Mouse (Mus musculus) monocyte, adult 2 months (primary cell): ENCODE data around the gene Abi1.
A peak's percentile ranks its signal among the peaks of the same experiment; 100 is the strongest.
"Not testable (repeated sequence)": the region's sequence is repeated elsewhere in the genome, so short reads cannot be mapped to it uniquely, and the experiment has no call there.

ENCODE experiments used
- DNase-seq, 2 experiments: peaks; one replicate each; pipeline ENCODE4 v3.0.0; 2022; ENCODE audit warnings: low spot score in 2 of 2, low read depth in 1 of 2

Gene Abi1

DNA sequence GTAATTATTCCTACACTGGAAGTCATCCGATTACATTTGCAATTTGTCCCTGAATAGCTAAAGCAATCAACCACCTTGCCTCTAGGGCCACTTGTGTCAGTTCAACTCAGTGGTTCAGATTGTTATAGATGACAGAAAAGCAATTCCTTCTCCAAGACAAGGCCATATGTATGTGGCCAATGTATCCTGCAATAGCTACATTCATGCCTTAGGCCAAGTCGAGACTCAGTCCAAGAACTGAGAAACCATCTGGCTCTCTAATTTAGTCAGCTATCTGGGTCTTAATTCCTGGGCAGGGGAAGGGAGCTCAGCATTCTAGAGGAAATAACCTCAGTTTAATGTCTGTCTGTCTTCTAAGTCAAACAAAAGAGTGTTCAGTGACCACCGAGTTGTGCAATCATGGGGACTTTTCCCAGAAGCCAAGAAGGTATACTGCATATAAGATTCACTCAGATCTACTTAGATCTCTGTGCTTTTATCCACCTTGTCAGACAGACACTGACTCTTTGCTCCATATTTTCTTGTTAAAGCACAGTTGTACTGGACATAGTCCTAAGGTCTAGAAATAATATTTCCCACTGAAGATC lies 62.6 kb downstream of the Abi1 start:
- no peak for DNase-seq

DNA sequence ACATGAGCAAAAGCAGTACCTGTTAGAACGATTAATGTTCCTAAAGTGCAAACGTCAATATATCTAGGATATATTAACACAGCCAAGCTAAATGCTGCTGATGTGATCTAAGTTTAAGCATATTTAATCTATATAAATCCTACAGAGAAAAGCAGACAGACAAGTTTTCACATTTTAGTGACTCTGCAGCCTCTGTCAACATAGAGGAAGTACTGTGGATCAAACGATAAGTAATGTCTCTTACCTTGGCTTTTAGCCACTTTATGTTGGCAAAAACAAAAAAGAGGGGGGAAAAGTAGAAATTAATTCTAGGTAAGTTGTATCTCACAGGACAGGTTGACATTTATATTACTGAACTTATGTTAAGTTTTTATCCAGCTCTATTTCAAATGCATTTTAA lies 77.1 kb downstream of the Abi1 start:
- no peak for DNase-seq

DNA sequence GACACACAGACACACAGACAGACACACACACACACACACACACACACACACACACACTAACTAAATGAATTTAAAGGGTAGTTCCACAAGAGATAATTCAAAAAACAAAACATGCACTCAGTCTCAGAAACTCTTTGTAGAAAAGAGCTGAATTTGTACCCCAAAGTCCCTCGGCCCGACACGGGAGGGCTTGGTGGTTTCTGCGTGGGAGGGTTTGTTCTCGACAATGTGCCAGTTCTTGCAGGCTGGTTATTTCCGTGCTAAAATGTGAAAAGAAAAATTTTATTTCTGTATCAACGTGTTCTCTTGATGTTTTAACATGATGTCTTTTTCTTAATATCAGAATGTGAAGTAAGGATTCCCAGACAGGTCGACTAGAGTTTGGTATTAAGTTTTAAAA lies 77.8 kb downstream of the Abi1 start:
- DNase-seq = no peak

DNA sequence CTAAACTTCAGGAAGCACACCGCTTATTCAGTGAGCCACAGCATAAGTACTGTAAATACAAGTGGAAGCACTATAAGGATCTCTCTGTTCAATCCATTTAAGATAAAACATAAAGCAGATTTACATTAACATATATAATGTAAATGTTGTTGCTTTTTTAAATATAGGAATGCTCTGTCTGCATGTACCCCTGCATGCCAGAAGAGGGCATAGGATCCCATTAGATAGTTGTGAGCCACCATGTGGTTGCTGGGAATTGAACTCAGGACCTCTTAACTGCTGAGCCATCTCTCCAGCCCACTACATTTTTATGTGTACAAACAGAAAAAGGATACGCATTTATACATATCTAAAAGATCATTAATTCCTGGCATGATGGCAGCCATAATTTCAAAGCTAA lies 78.4 kb downstream of the Abi1 start:
- DNase-seq = no peak

DNA sequence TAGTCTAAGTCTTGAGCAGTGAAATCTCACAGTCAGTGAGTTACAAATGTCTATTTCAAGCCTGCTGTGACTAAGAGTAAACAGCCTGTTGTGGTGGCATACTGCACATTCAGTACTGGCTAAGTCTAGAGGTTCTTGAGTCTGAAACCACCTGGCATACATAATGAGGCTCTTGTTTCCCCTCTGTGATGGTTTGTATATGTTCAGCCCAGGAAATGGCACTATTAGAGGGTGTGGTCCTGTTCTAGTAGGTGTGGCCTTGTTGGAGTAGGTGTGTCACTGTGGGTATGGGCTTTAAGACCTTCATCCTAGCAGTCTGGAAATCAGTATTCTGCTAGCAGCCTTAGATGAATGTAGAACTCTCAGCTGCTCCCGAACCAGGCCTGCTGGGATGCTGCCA lies 82.6 kb downstream of the Abi1 start:
- DNase-seq = no peak

DNA sequence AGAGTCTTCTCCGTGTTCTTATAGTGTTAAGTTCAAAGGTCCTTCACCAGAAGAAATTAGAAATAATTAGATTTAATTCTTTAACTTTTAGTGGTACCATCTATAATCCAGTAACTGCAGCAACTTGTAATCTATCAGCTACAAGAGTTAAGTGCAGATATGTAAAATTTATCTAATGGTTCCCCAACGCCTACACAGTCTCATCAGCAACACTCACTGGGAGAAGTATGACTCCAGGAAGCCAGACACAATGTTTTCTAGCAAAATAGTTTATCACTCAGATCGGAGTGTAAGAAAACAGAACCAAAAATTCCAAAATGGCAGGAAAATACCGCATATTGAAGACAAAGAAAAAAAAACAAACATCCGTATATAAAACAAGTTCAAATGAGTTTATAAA lies 84.1 kb downstream of the Abi1 start:
- DNase-seq = no peak

DNA sequence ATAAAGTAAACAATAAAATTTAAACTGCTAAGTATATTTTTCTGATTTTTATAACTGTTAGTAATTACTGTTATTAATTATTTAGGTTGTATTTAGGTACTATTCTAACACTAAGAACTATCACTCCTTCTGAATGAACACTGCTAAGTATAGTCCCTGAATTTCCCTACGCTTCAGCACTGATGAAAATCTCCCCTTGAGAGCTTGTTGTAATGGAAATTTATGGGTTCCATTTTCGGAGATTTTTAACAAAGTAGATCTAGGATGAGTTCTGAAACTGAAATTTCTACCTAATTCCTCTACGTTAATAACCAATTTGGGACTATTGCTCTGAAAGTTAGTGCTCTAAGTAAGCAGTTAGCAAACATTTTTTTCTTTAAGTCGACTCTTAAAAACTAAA lies 85.8 kb downstream of the Abi1 start:
- no peak for DNase-seq

DNA sequence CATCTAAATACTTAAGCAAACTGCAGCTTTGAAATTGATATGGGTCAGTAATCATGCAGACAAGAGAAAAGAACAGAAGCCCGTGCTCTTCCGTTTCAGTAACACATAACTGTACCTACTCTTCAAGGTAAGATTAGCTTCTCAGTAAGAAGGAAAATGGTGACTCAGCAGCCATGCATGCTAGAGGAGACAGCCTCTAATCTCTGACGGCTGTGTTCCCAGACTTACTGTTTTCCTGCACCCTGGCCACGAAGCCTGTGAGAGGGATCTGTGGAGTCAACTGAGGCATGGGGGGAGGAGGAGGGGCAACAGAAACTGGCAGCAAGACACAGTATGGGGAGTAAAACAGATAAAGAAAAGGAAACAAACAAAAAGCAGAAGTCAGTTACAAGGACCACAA lies 90.1 kb downstream of the Abi1 start:
- no peak for DNase-seq

DNA sequence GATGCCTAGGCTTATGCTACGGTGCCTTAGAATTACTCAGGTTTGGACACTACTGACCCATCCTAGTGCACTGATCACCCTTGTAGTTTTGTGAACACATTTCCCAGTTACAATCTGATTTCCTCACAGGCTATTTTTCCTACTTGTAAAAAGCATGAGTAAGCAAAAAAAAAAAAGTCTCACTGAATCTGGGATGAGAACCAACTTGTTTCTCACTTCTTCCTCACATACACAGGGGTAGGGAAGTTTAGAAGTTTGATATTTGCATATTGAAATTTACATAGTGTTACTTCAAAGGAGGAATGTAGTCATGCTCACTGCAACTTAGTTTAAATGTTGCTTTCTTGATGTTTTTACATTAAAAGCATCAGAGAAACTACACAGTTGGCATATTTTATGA lies 106.5 kb downstream of the Abi1 start:
- DNase-seq = no peak

DNA sequence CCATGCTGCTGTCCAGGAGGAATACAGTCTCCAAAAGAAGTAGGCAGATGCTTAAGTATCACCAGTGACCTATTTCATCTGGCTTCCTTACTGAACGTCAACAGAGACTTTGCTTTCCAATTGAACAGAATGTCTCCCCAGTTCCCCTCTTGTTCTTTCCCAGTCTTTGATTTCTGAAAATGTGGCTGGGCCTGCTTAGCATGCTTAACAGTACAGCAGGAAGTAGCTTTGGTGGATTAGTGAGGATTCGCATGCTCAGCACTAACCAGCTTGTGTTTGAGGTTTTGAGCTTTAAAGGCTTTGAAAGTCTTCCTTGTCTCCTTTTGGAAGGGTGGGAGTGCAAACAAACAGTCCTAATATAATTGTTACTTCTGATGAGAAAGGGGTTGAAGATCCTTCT lies 111.8 kb downstream of the Abi1 start:
- no peak for DNase-seq

DNA sequence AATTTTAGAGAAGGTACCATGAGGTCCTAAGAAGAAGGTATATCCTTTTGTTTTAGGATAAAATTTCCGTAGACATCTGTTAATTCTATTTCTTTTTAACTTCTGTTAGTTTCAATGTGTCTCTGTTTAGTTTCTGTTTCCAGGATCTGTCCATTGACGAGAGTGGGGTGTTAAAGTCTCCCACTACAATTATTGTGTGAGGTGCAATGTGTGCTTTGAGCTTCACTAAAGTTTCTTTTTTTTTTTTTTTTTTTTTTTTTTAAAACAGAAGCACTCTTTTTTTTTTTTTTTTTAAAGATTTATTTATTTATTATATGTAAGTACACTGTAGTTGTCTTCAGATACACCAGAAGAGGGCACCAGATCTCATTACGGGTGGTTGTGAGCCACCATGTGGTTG lies 114.1 kb downstream of the Abi1 start:
- DNase-seq = not testable (repeated sequence)

DNA sequence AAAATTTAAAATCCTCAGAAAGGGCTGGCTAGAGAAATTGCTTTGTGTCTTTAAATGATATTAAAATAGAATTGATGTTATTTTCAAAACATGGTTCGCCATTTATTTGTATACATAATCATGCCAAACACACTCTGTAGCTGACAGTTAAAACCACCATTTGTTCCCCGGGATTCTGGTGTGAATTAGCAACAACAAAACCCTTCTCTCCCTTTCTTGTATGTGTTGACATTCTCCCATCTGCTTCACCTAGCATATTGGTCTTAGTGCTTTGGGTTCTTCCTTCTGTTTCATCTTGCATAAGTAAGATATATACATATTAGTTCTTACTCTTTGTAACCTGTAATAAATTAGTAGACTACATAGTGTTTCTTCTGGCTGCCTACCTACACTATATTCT lies 121.4 kb downstream of the Abi1 start:
- no peak for DNase-seq

DNA sequence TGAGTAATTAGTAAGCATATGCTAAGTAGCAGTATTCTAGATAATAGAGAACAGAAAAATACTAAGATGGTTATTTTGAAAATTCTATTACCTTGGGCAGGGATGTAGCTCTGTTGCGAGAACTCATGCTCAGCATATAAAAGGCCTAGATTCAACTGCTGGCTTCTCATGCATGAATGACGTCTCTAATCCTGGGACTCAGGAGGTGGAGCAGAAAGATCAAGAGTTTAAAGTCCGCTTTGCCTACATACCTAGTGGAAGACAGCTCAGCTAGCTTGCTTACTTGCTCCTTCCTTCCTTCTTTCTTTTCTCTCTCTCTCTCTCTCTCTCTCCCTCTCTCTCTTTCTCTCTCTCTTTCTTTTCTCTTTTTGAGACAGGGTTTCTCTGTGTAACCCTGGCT lies 125.6 kb downstream of the Abi1 start:
- DNase-seq = no peak

DNA sequence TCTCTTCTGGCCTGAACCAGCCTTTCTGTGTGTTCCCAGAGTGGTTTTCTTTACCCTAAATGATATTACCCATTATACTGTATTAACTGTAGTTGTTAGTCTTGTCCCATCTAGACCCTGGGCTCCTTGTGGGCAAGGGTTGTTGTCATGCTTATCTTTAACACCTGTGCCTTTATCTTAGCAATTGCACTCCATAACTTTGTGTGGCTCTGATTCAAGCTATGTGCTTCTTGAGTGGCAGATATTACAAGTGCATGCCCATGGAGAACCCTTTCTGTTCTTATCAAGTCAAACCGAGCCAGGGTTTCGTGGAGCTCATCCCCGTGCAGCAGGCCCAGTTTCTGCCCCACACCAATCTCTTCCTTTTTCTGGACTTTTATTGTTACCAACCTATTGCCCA lies 136.1 kb downstream of the Abi1 start:
- no peak for DNase-seq

DNA sequence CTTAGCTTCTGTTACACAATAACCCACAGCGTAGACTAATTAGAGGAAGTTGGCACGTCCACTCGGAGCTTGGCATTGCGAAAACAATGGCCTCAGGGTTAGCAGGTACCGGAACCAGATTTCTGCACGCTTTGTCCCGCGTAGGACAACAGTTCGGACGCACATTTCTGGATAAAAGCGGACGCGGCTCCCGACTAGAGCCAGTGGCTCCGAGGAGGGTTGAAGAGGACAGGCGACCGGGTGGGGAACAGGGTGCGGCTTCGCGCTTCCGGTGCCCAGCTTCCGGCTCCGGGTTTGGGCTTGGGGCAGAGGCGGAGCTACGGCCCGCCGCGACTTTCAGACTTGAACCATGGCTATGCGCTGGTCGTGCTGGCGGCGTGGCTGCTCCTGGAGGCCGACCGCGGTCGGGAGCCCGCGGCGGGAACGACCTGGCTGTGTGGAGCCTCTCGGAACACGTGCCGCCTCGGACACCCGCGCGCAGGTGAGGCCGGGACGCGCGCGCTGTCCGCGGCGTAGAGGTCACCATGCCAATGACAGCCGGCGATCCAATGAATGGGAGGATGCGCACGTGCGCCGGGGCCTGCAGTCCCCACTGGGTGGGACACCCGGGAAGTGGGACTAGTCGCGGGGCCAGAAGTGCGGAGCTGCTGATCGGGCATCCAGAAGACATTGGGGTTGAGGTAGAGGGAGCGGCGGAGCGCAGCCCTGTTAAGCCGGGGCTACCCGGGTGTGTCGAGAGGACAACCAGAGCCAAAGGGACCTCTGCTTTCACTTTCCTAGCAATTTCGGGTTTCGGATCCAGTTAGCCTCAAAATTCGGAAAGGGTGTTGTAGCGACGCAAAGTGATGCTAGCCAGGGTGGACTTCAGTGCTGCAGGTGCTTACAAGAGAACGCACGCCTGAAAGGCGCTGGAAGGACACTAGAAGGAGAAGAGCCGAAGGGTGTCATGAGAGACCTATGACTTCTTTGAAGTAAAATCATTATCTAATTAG lies 144.5 kb downstream of the Abi1 start, which contains the start of gene Pdss1:
Gene Pdss1, plus strand, starts transcription at position 241 of the 992 bp plus-strand sequence.
- peak; percentile 83 to 86 for DNase-seq

DNA sequence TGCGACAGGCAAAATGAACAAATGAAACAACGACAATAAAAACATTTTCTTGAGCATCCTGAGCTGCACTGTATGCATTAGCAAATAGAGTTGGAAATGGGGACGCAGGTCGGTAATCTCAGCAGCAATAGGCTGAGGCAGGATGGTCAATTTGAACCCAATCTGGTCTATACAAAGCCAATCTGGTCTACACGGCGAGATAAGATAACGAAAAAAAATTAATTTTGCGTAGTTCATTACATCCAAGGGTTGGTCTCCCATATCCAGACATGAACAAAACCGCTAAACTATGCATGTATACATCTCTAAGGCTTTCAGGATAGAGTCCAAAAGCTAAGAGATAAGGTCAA lies 145.1 kb downstream of the Abi1 start:
- no peak for DNase-seq
